Mouse (Mus musculus) myocyte (in vitro differentiated cells): ENCODE measurements at regions not wholly inside any gene's neighbourhood (a gene's known extent, or its start where the extent isn't known, plus 50 kb on each side); places are given as distances from the start of the nearest gene placed in this dataset.

ENCODE experiments used
- CEBPB ChIP-seq: IDR thresholded peaks from 2 replicates; pipeline ENCODE4 v1.6.1; 2011; ENCODE audit warnings: mild to moderate bottlenecking, moderate library complexity; ENCODE audit not compliant: poor library complexity, insufficient read depth, severe bottlenecking
- MYOG ChIP-seq, 3 experiments: IDR thresholded peaks; one replicate each; pipeline ENCODE4 v1.6.1; 2011; ENCODE audit warnings: control low read depth in 2 of 3, low read depth in 2 of 3, mild to moderate bottlenecking in 2 of 3; ENCODE audit not compliant: insufficient read length in 2 of 3, control insufficient read depth in 1 of 3, insufficient read depth in 1 of 3
- POLR2A ChIP-seq: IDR thresholded peaks from one replicate; pipeline ENCODE4 v1.6.1; 2011; ENCODE audit warnings: low read depth, mild to moderate bottlenecking, control low read depth, moderate library complexity; ENCODE audit not compliant: insufficient read length
- USF1 ChIP-seq: IDR thresholded peaks from one replicate; pipeline ENCODE4 v1.6.1; 2011; ENCODE audit warnings: low read depth, mild to moderate bottlenecking, control low read depth, moderate library complexity

GRCm38 (mm10) chr2:129961522-129961921 lies 50.6 kb upstream of the Tgm3 start:
- TF ChIP-seq POLR2A = no peak
- TF ChIP-seq USF1 = no peak
- TF ChIP-seq MYOG (IDR thresholded peaks at IDR 0.05; ENCODE audit: control insufficient read depth in 1 of 3, insufficient read depth in 1 of 3, insufficient read length in 2 of 3, low read depth in 2 of 3) = no peak
- no peak for TF ChIP-seq CEBPB
